Mouse (Mus musculus) spleen, adult 18-20 months (tissue): ENCODE measurements around the gene Patj.
"Not testable (repeated sequence)": the region's sequence is repeated elsewhere in the genome, so short reads cannot be mapped to it uniquely, and the experiment has no call there.

ENCODE experiments used
- DNase-seq, 2 experiments: peaks; one replicate each; pipeline ENCODE4 v3.0.0; 2022; ENCODE audit warnings: mixed read lengths in 2 of 2

The Patj gene

GRCm38 (mm10) chr4:98667009-98667408, 271.4 kb downstream of the Patj start:
- no peak for DNase-seq

- no peak for DNase-seq
These were observed 281.9 kb downstream of the Patj start for GRCm38 (mm10) chr4:98677506-98677905.

GRCm38 (mm10) chr4:98686678-98687267, 291.2 kb downstream of the Patj start:
- DNase-seq: no peak

GRCm38 (mm10) chr4:98688116-98688515, 292.5 kb downstream of the Patj start:
- DNase-seq: no peak

GRCm38 (mm10) chr4:98688520-98688919, 292.9 kb downstream of the Patj start:
- DNase-seq: no peak

GRCm38 (mm10) chr4:98689988-98690387, 294.4 kb downstream of the Patj start:
- no peak for DNase-seq

- DNase-seq: no peak
These were observed 298.0 kb downstream of the Patj start for GRCm38 (mm10) chr4:98693465-98694185.

GRCm38 (mm10) chr4:98697932-98698331, 302.3 kb downstream of the Patj start:
- DNase-seq: no peak

- DNase-seq: no peak
These were observed 303.3 kb downstream of the Patj start for GRCm38 (mm10) chr4:98698921-98699320.

- DNase-seq: no peak
These were observed 304.6 kb downstream of the Patj start for GRCm38 (mm10) chr4:98700156-98700555.

- peak in 1 of 2 experiments; percentile 28 for DNase-seq
These were observed 306.8 kb downstream of the Patj start for GRCm38 (mm10) chr4:98702201-98702894.

- DNase-seq: no peak
These were observed 315.3 kb downstream of the Patj start for GRCm38 (mm10) chr4:98710891-98711290.

GRCm38 (mm10) chr4:98717735-98718546, 322.4 kb downstream of the Patj start:
- no peak for DNase-seq

GRCm38 (mm10) chr4:98718547-98718917, 322.9 kb downstream of the Patj start:
- DNase-seq: no peak

GRCm38 (mm10) chr4:98722454-98722853, 326.9 kb downstream of the Patj start:
- peak in 1 of 2 experiments; percentile 34 for DNase-seq

- DNase-seq: not testable (repeated sequence)
These were observed 329.1 kb downstream of the Patj start for GRCm38 (mm10) chr4:98724682-98725081.

- no peak for DNase-seq
These were observed 329.9 kb downstream of the Patj start for GRCm38 (mm10) chr4:98725439-98725838.

GRCm38 (mm10) chr4:98726590-98727237, 331.1 kb downstream of the Patj start, which contains the start of gene L1td1:
Gene L1td1 (plus strand): TSS chr4:98726734.
- no peak for DNase-seq

- no peak for DNase-seq
These were observed 331.8 kb downstream of the Patj start for GRCm38 (mm10) chr4:98727295-98727958.

- no peak for DNase-seq
These were observed 332.4 kb downstream of the Patj start for GRCm38 (mm10) chr4:98727959-98728347.

GRCm38 (mm10) chr4:98728716-98729115, 333.1 kb downstream of the Patj start:
- no peak for DNase-seq

GRCm38 (mm10) chr4:98733660-98734059, 338.1 kb downstream of the Patj start:
- DNase-seq: no peak
